Mouse (Mus musculus) bone marrow, adult 2 months (tissue): ENCODE results near the gene Enah. TPM values are rescaled to one million over a fixed set of nuclear protein-coding genes. Genes with fewer than 3 reads are reported as not detected.

ENCODE experiments used
- H3K27ac ChIP-seq: fragments of 200-500 bp; 2 replicates; pipeline ENCODE4 v1.5.1; 2012; ENCODE audit warnings: low read depth, mild to moderate bottlenecking, control low read depth, inconsistent platforms, low read length; ENCODE audit not compliant: control insufficient read depth, poor library complexity, insufficient read depth
- H3K4me1 ChIP-seq: fragments of 200-500 bp; 2 replicates; pipeline ENCODE4 v1.6.1; 2011; ENCODE audit warnings: low read length; ENCODE audit not compliant: control insufficient read depth, insufficient read depth
- H3K4me3 ChIP-seq: fragments of 200-500 bp; replicated peaks from 2 replicates; pipeline ENCODE3; 2011; ENCODE audit warnings: mild to moderate bottlenecking, low read depth, low read length, control low read depth; ENCODE audit not compliant: control insufficient read depth
- CTCF ChIP-seq: fragments of 200-500 bp; IDR thresholded peaks from 2 replicates; pipeline ENCODE4 v1.5.1; 2011; ENCODE audit warnings: low read length, control low read depth; ENCODE audit not compliant: control insufficient read depth, insufficient read depth
- POLR2A ChIP-seq: fragments of 200-500 bp; IDR thresholded peaks from 2 replicates; pipeline ENCODE4 v1.6.1; 2011; ENCODE audit warnings: low read depth, mild to moderate bottlenecking, control low read depth, low read length, borderline replicate concordance; ENCODE audit not compliant: control insufficient read depth
- WGBS: fragments of 180-500 bp; shearing (Covaris S2); methylation state at CpG from one replicate; pipeline ENCODE4 v1.1.7; 2018; 5-methylcytosine and 5-hydroxymethylcytosine counted together
- polyA plus RNA-seq: library from polyadenylated mRNA; stranded (reverse); fragments of >200 nt; gene quantifications from 2 replicates; pipeline ENCODE4 v1.2.4, GENCODE M21; 2011; ENCODE audit warnings: low replicate concordance; ENCODE audit not compliant: missing spikeins, insufficient read depth, insufficient read length

The Enah gene
- polyA plus RNA-seq, 1 experiment = 20.3 TPM

- H3K4me3 ChIP-seq = no peak overlapping the region
- H3K4me1 ChIP-seq = no peaks in the 10 kb centered on the region
- TF ChIP-seq POLR2A (no peak), CTCF (no peak)
- WGBS = 72% methylated on average over 1 of the region's 1 CpGs
- H3K27ac ChIP-seq = no peak overlapping the region
Measured at GRCm38 (mm10) chr1:181958392-181958791, 61.4 kb downstream of the Enah start.

GRCm38 (mm10) chr1:181957736-181958135 is 62.1 kb downstream of the Enah start:
- no peak for TF ChIP-seq CTCF
- TF ChIP-seq POLR2A = no peak
- no peak overlapping the region for H3K4me3 ChIP-seq
- 81% methylated on average over 2 of the region's 2 CpGs for WGBS
- H3K4me1 ChIP-seq = no peaks in the 10 kb centered on the region
- H3K27ac ChIP-seq = no peak overlapping the region

GRCm38 (mm10) chr1:181953547-181953946 is 66.2 kb downstream of the Enah start:
- TF ChIP-seq POLR2A (no peak), CTCF (no peak)
- H3K27ac ChIP-seq = no peak overlapping the region
- H3K4me1 ChIP-seq = no peaks in the 10 kb centered on the region; the same call in 1 of the 2 replicates
- H3K4me3 ChIP-seq = no peak overlapping the region

- WGBS = 52% methylated on average over 5 of the region's 5 CpGs
- no peak for TF ChIP-seq CTCF
- TF ChIP-seq POLR2A = no peak
Measured at GRCm38 (mm10) chr1:181951266-181951665, 68.5 kb downstream of the Enah start.

GRCm38 (mm10) chr1:181950721-181951120 is 69.1 kb downstream of the Enah start:
- Histone ChIP-seq H3K27ac (no peak overlapping the region; the same call in 1 of the 2 replicates), H3K4me3 (no peak overlapping the region), H3K4me1 (no peaks in the 10 kb centered on the region; the same call in 1 of the 2 replicates)
- 62% methylated on average over 9 of the region's 9 CpGs for WGBS
- TF ChIP-seq CTCF (no peak), POLR2A (no peak)

More at GRCm38 (mm10) chr1:181951266-181951665, 68.5 kb downstream of the Enah start:
- Histone ChIP-seq H3K4me1 (no peaks in the 10 kb centered on the region; the same call in 1 of the 2 replicates), H3K27ac (no peak overlapping the region), H3K4me3 (no peak overlapping the region)

GRCm38 (mm10) chr1:181948191-181948590 is 71.6 kb downstream of the Enah start:
- H3K4me1 ChIP-seq = no peaks in the 10 kb centered on the region; the same call in 1 of the 2 replicates
- 84% methylated on average over 3 of the region's 3 CpGs for WGBS
- no peak overlapping the region for H3K27ac ChIP-seq
- TF ChIP-seq POLR2A = no peak
- TF ChIP-seq CTCF = no peak
- H3K4me3 ChIP-seq = no peak overlapping the region

- no peaks in the 10 kb centered on the region for H3K4me1 ChIP-seq
- no peak overlapping the region for H3K4me3 ChIP-seq
- WGBS = 35% methylated on average over 2 of the region's 2 CpGs
- TF ChIP-seq POLR2A (no peak), CTCF (no peak)
- H3K27ac ChIP-seq = no peak overlapping the region
Measured at GRCm38 (mm10) chr1:181937064-181937463, 82.7 kb downstream of the Enah start.

- H3K4me1 ChIP-seq = no peaks in the 10 kb centered on the region
- H3K27ac ChIP-seq = no peak overlapping the region
- no peak for TF ChIP-seq POLR2A
- TF ChIP-seq CTCF = no peak
- no peak overlapping the region for H3K4me3 ChIP-seq
- WGBS = 13% methylated on average over 5 of the region's 5 CpGs
Measured at GRCm38 (mm10) chr1:181928388-181928787, 91.4 kb downstream of the Enah start.

- H3K27ac ChIP-seq = no peak overlapping the region
- no peak for TF ChIP-seq POLR2A
- no peak for TF ChIP-seq CTCF
- no peaks in the 10 kb centered on the region; the same call in 1 of the 2 replicates for H3K4me1 ChIP-seq
- no peak overlapping the region for H3K4me3 ChIP-seq
- 88% methylated on average over 24 of the region's 24 CpGs for WGBS
Measured at GRCm38 (mm10) chr1:181923384-181923783, 96.4 kb downstream of the Enah start.
